Mouse (Mus musculus) kidney, embryonic 16.5 days (tissue): ENCODE measurements around the gene Krtap4-1. TPM values are rescaled to one million over a fixed set of nuclear protein-coding genes. Genes with fewer than 3 reads are reported as not detected.
"Not testable (repeated sequence)": the region's sequence is repeated elsewhere in the genome, so short reads cannot be mapped to it uniquely, and the experiment has no call there.

ENCODE experiments used
- ATAC-seq: fragments of 200-750 bp; cut with Nextera tagmentation; 2 replicates; pipeline ENCODE4 v1.8.0; 2017; ENCODE audit warnings: moderate TSS enrichment; ENCODE audit not compliant: low FRiP score, low TSS enrichment
- H3K27ac ChIP-seq: fragments of 300-500 bp; sonication (generic); 2 replicates; pipeline ENCODE4 v1.5.1; 2014; ENCODE audit warnings: low read length
- H3K27me3 ChIP-seq: fragments of 300-500 bp; sonication (generic); 2 replicates; pipeline ENCODE4 v1.6.1; 2014; ENCODE audit warnings: low read length, control low read depth, mixed read lengths; ENCODE audit not compliant: insufficient read depth
- H3K36me3 ChIP-seq: fragments of 300-500 bp; sonication (generic); 2 replicates; pipeline ENCODE4 v1.6.1; 2014; ENCODE audit warnings: low read length, control low read depth, mixed read lengths; ENCODE audit not compliant: insufficient read depth
- H3K4me1 ChIP-seq: fragments of 300-500 bp; sonication (generic); 2 replicates; pipeline ENCODE4 v1.6.1; 2014; ENCODE audit warnings: low read length, control low read depth, mixed read lengths; ENCODE audit not compliant: insufficient read depth
- H3K4me2 ChIP-seq: fragments of 300-500 bp; sonication (generic); replicated peaks from 2 replicates; pipeline ENCODE4 v1.6.1; 2014; ENCODE audit warnings: low read depth, low read length
- H3K4me3 ChIP-seq: fragments of 300-500 bp; sonication (generic); 2 replicates; pipeline ENCODE4 v1.5.1; 2014; ENCODE audit warnings: mild to moderate bottlenecking, low read length
- H3K9ac ChIP-seq: fragments of 300-500 bp; sonication (generic); replicated peaks from 2 replicates; pipeline ENCODE4 v1.6.1; 2014; ENCODE audit warnings: low read length
- H3K9me3 ChIP-seq: fragments of 300-500 bp; sonication (generic); 2 replicates; pipeline ENCODE4 v1.6.1; 2016; ENCODE audit warnings: low read length, control low read depth
- WGBS: fragments of 180-500 bp; shearing (Covaris S2); extraction: QIAGEN DNeasy Blood & Tissue Kit; methylation state at CpG from one replicate; pipeline ENCODE4 v1.1.7; 2014; 5-methylcytosine and 5-hydroxymethylcytosine counted together
- polyA plus RNA-seq: library from polyadenylated mRNA; unstranded; fragments of >200 nt; fragmentation: Nextera tagmentation; extraction: Ambion mirVana; gene quantifications from 2 replicates; pipeline ENCODE4 v1.2.1, GENCODE M21; 2015

Krtap4-1 gene
- polyA plus RNA-seq, 1 experiment from 2014 or later, result not detected

GRCm38 (mm10) chr11:99640926-99641325 is 12.9 kb upstream of the Krtap4-1 start:
- Histone ChIP-seq H3K4me1 (no peaks in the 10 kb centered on the region), H3K9me3 (no peaks in the 10 kb centered on the region), H3K9ac (no peak overlapping the region), H3K27ac (no peak overlapping the region), H3K4me2 (no peak overlapping the region), H3K27me3 (no peaks in the 10 kb centered on the region), H3K4me3 (no peak overlapping the region), H3K36me3 (no peaks in the 10 kb centered on the region)
- ATAC-seq, result no peak
- WGBS, result 42% methylated on average over 1 of the region's 1 CpGs

- ATAC-seq, result no peak
- no peaks in the 10 kb centered on the region for H3K27me3 ChIP-seq
- no peak overlapping the region for H3K9ac ChIP-seq
- H3K9me3 ChIP-seq, result no peaks in the 10 kb centered on the region
- WGBS, result 65% methylated on average over 1 of the region's 1 CpGs
- no peaks in the 10 kb centered on the region for H3K36me3 ChIP-seq
- H3K4me1 ChIP-seq, result no peaks in the 10 kb centered on the region
- H3K27ac ChIP-seq, result no peak overlapping the region
- H3K4me3 ChIP-seq, result no peak overlapping the region
- H3K4me2 ChIP-seq, result no peak overlapping the region
Measured at GRCm38 (mm10) chr11:99637086-99637485, 9.0 kb upstream of the Krtap4-1 start.

DNA sequence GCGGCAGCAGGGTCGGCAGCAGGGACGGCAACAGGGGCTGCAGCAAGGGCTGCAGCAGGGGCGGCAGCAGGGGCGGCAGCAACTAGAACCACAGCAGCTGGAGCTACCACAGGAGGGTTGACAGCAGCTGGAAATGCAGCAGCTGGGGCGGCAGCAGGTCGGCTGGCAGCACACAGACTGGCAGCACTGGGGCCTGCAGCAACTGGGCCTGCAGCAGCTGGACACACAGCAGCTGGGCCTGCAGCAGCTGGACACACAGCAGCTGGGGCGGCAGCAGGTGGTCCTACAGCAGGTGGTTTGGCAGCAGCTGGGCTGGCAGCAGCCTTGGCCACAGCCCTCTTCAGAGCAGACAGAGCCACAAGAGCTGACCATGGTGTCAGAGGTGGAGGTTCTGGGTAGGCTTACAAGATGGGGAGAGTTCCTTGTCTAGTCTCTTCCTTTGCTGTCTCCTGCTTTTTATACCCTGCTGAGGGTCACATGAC is 6.7 kb upstream of the Krtap4-1 start, which contains the start of gene Krtap4-2:
TSS of gene Krtap4-2 (minus strand) at position 432 of the 482 bp plus-strand sequence.
- no peak within 1 kb of the TSS for H3K9ac ChIP-seq
- H3K27me3 ChIP-seq, result no peaks in the 10 kb centered on the region
- ATAC-seq, result no peak
- H3K4me3 ChIP-seq, result no peak within 1 kb of the TSS
- no peak within 1 kb of the TSS for H3K27ac ChIP-seq
- H3K36me3 ChIP-seq, result no peaks in the 10 kb centered on the region
- H3K4me1 ChIP-seq, result no peaks in the 10 kb centered on the region
- WGBS, result 31% methylated on average over 8 of the region's 8 CpGs
- no peak within 1 kb of the TSS for H3K4me2 ChIP-seq
- H3K9me3 ChIP-seq, result no peaks in the 10 kb centered on the region

- H3K9ac ChIP-seq, result no peak overlapping the region
- no peaks in the 10 kb centered on the region for H3K36me3 ChIP-seq
- H3K4me3 ChIP-seq, result no peak overlapping the region
- no peak overlapping the region for H3K4me2 ChIP-seq
- H3K27me3 ChIP-seq, result no peaks in the 10 kb centered on the region
- H3K9me3 ChIP-seq, result no peaks in the 10 kb centered on the region
- 51% methylated on average over 2 of the region's 2 CpGs for WGBS
- ATAC-seq, result no peak
- H3K4me1 ChIP-seq, result no peaks in the 10 kb centered on the region
- no peak overlapping the region for H3K27ac ChIP-seq
Measured at GRCm38 (mm10) chr11:99633293-99633692, 5.3 kb upstream of the Krtap4-1 start.

GRCm38 (mm10) chr11:99630890-99631289 is 2.9 kb upstream of the Krtap4-1 start:
- H3K9ac ChIP-seq, result no peak overlapping the region
- H3K4me1 ChIP-seq, result no peaks in the 10 kb centered on the region
- ATAC-seq, result no peak
- WGBS, result 70% methylated on average over 3 of the region's 3 CpGs
- no peaks in the 10 kb centered on the region for H3K36me3 ChIP-seq
- H3K27me3 ChIP-seq, result no peaks in the 10 kb centered on the region
- H3K4me2 ChIP-seq, result no peak overlapping the region
- H3K27ac ChIP-seq, result no peak overlapping the region
- no peak overlapping the region for H3K4me3 ChIP-seq
- no peaks in the 10 kb centered on the region for H3K9me3 ChIP-seq

- H3K36me3 ChIP-seq, result no peaks in the 10 kb centered on the region
- no peak within 1 kb of the TSS for H3K4me2 ChIP-seq
- WGBS, result 65% methylated on average over 2 of the region's 2 CpGs
- H3K4me1 ChIP-seq, result no peaks in the 10 kb centered on the region
- ATAC-seq, result no peak
- no peaks in the 10 kb centered on the region for H3K27me3 ChIP-seq
- H3K9me3 ChIP-seq, result no peaks in the 10 kb centered on the region
- no peak within 1 kb of the TSS for H3K9ac ChIP-seq
- H3K27ac ChIP-seq, result no peak within 1 kb of the TSS
- H3K4me3 ChIP-seq, result no peak within 1 kb of the TSS
Measured at GRCm38 (mm10) chr11:99620335-99620734, 7.7 kb downstream of the Krtap4-1 start, which contains the start of gene Gm11562. Gene Gm11562, minus strand, starts transcription at chr11:99620435.

DNA sequence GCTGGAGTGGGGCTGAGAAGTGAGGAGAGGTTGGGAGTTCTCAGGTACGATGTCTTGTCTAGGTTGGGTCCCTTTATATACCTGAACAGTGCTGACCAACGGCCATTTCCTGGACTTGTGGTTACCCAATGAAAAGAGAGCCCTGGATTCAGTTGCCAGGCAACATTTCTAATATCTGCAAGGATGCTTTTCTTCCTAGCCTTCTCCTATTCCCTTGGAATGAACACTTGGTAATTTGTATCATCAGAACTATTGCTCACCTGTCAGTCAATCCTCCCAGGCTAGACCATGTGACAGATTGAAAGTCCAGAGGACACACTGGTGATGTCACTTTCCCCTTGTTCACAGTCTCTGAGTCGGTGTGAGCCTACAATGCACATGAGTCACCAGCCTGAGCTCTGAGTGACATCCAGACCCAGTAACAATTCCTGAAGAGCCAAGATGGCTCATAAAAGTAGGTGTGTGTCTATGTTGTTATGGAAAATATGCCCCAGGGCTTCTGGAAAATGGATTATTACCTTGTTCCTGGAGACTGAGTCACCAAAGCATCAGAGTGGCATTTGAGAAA is 13.2 kb downstream of the Krtap4-1 start, which contains the start of gene Krtap2-4:
TSS of gene Krtap2-4 (minus strand) at position 51 of the 568 bp plus-strand sequence.
- WGBS, result 70% methylated on average over 3 of the region's 3 CpGs
- Histone ChIP-seq H3K36me3 (no peaks in the 10 kb centered on the region), H3K27ac (no peak within 1 kb of the TSS), H3K4me1 (no peaks in the 10 kb centered on the region), H3K9me3 (no peaks in the 10 kb centered on the region), H3K9ac (no peak within 1 kb of the TSS), H3K4me2 (no peak within 1 kb of the TSS), H3K27me3 (no peaks in the 10 kb centered on the region), H3K4me3 (no peak within 1 kb of the TSS)
- ATAC-seq, result no peak

GRCm38 (mm10) chr11:99610089-99610488 is 17.9 kb downstream of the Krtap4-1 start, which contains the start of gene Gm11937:
Gene Gm11937, minus strand, starts transcription at chr11:99610189.
- H3K36me3 ChIP-seq, H3K9ac ChIP-seq, H3K4me1 ChIP-seq, H3K4me2 ChIP-seq, H3K27ac ChIP-seq, H3K9me3 ChIP-seq, H3K27me3 ChIP-seq, ATAC-seq, H3K4me3 ChIP-seq: not testable (repeated sequence)
- WGBS, result 43% methylated on average over 2 of the region's 2 CpGs

GRCm38 (mm10) chr11:99609126-99609525 is 18.9 kb downstream of the Krtap4-1 start:
- no peak for ATAC-seq

DNA sequence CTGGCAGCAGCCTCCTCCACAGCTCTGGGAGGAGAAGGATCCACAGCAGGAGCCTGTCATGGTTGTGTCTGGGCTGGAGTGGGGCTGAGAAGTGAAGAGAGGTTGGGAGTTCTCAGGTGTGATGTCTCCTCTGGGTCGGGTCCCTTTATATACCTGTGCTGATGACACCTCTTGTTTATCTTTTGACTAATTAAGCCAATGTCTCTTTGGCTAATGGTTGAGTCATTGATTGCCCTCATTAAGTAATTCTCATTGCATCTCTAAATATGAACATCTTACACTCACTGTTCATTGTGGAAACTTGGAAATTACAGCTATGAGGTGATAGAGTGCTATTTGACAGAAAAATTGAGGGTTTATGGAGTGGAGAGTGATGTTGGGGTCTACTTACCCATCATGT is 24.8 kb downstream of the Krtap4-1 start, which contains the start of gene Gm11938:
TSS of gene Gm11938 (minus strand) at position 101 of the 400 bp plus-strand sequence.
- not testable (repeated sequence) for H3K4me3 ChIP-seq, H3K9me3 ChIP-seq, H3K27me3 ChIP-seq, H3K36me3 ChIP-seq, H3K9ac ChIP-seq, H3K4me2 ChIP-seq, ATAC-seq, H3K4me1 ChIP-seq, H3K27ac ChIP-seq
- WGBS, result 47% methylated on average over 1 of the region's 1 CpGs

More at GRCm38 (mm10) chr11:99609126-99609525, 18.9 kb downstream of the Krtap4-1 start:
- no peak overlapping the region for H3K4me3 ChIP-seq
- no peaks in the 10 kb centered on the region for H3K27me3 ChIP-seq
- WGBS, result 61% methylated on average over 1 of the region's 1 CpGs
- H3K36me3 ChIP-seq, result no peaks in the 10 kb centered on the region
- no peaks in the 10 kb centered on the region for H3K4me1 ChIP-seq
- H3K4me2 ChIP-seq, result no peak overlapping the region
- no peaks in the 10 kb centered on the region for H3K9me3 ChIP-seq
- H3K9ac ChIP-seq, result no peak overlapping the region
- no peak overlapping the region for H3K27ac ChIP-seq
